Mouse (Mus musculus): ENCODE measurements at regions not wholly inside any gene's neighbourhood (a gene's known extent, or its start where the extent isn't known, plus 50 kb on each side); places are given as distances from the start of the nearest gene placed in this dataset.

GRCm38 (mm10) chr5:111631572-111632161, 102.1 kb upstream of the Gm26897 start:
- no peak for TF ChIP-seq CTCF (IDR thresholded peaks at IDR 0.05)
- no peak for TF ChIP-seq POLR2A (IDR thresholded peaks at IDR 0.05; ENCODE audit: insufficient read depth, low read depth, low read length)
- TF ChIP-seq EP300 (IDR thresholded peaks at IDR 0.05; ENCODE audit: insufficient read depth, low read depth, low read length): no peak
